Mouse (Mus musculus) heart, embryonic 14.5 days (tissue): ENCODE data around the gene Hagh. TPM values are rescaled to one million over a fixed set of nuclear protein-coding genes. Genes with fewer than 3 reads are reported as not detected.

Experiments used
- ATAC-seq: fragments of 200-750 bp; cut with Nextera tagmentation; 2 replicates; pipeline ENCODE4 v1.8.0; 2017; ENCODE audit warnings: low read depth, moderate TSS enrichment; ENCODE audit not compliant: insufficient number of reproducible peaks, insufficient read depth, low FRiP score
- H3K27ac ChIP-seq, 2 experiments: fragments of 200-500 bp in 1 of 2; fragments of 300-500 bp in 1 of 2; sonication (generic) in 1 of 2; replicated peaks in 1 of 2; 2 replicates each; pipeline ENCODE4 v1.5.1; 2012 to 2014; ENCODE audit warnings: low read depth in 2 of 2, low read length in 2 of 2, control low read depth in 1 of 2, mild to moderate bottlenecking in 1 of 2, mixed read lengths in 1 of 2; ENCODE audit not compliant: control insufficient read depth in 1 of 2, insufficient read depth in 1 of 2
- H3K27me3 ChIP-seq: fragments of 300-500 bp; sonication (generic); 2 replicates; pipeline ENCODE4 v1.6.1; 2014; ENCODE audit warnings: mild to moderate bottlenecking, low read length, control low read depth; ENCODE audit not compliant: control insufficient read depth, insufficient read depth
- H3K36me3 ChIP-seq: fragments of 300-500 bp; sonication (generic); 2 replicates; pipeline ENCODE4 v1.6.1; 2014; ENCODE audit warnings: mild to moderate bottlenecking, control low read depth, low read length, mixed read lengths; ENCODE audit not compliant: control insufficient read depth, insufficient read depth
- H3K4me1 ChIP-seq, 2 experiments: fragments of 200-500 bp in 1 of 2; fragments of 300-500 bp in 1 of 2; sonication (generic) in 1 of 2; 2 replicates each; pipeline ENCODE4 v1.6.1; 2012 to 2014; ENCODE audit warnings: low read length in 2 of 2, control low read depth in 1 of 2, mixed read lengths in 1 of 2; ENCODE audit not compliant: control insufficient read depth in 2 of 2, insufficient read depth in 2 of 2
- H3K4me2 ChIP-seq: fragments of 300-500 bp; sonication (generic); 2 replicates; pipeline ENCODE4 v1.6.1; 2014; ENCODE audit warnings: mild to moderate bottlenecking, low read length
- H3K4me3 ChIP-seq, 2 experiments: fragments of 200-500 bp in 1 of 2; fragments of 300-500 bp in 1 of 2; sonication (generic) in 1 of 2; 2 replicates each; pipeline ENCODE4 v1.5.1; 2012 to 2014; ENCODE audit warnings: low read length in 2 of 2, mild to moderate bottlenecking in 2 of 2, control low read depth in 1 of 2, low read depth in 1 of 2, moderate library complexity in 1 of 2; ENCODE audit not compliant: control insufficient read depth in 1 of 2, insufficient read depth in 1 of 2
- H3K9ac ChIP-seq: fragments of 300-500 bp; sonication (generic); 2 replicates; pipeline ENCODE4 v1.6.1; 2014; ENCODE audit warnings: mild to moderate bottlenecking, low read length
- H3K9me3 ChIP-seq: fragments of 300-500 bp; sonication (generic); 2 replicates; pipeline ENCODE4 v1.6.1; 2016; ENCODE audit warnings: low read length, control low read depth; ENCODE audit not compliant: control insufficient read depth
- WGBS: fragments of 180-500 bp; shearing (Covaris S2); extraction: QIAGEN DNeasy Blood & Tissue Kit; methylation state at CpG from one replicate; pipeline ENCODE4 v1.1.7; 2014; 5-methylcytosine and 5-hydroxymethylcytosine counted together
- polyA plus RNA-seq: library from polyadenylated mRNA; unstranded; fragments of >200 nt; fragmentation: Nextera tagmentation; extraction: Ambion mirVana; gene quantifications from 2 replicates; pipeline ENCODE4 v1.2.1, GENCODE M21; 2014

Gene Hagh
- polyA plus RNA-seq, 1 experiment from 2014 or later = 68.4 TPM

GRCm38 (mm10) chr17:24849733-24850064 lies 9.8 kb downstream of the Hagh start:
- no peaks in the 10 kb centered on the region for H3K27me3 ChIP-seq
- peak; percentile 45; the same call in 1 of the 2 replicates for ATAC-seq
- under 1% methylated on average over 21 of the region's 21 CpGs for WGBS

DNA sequence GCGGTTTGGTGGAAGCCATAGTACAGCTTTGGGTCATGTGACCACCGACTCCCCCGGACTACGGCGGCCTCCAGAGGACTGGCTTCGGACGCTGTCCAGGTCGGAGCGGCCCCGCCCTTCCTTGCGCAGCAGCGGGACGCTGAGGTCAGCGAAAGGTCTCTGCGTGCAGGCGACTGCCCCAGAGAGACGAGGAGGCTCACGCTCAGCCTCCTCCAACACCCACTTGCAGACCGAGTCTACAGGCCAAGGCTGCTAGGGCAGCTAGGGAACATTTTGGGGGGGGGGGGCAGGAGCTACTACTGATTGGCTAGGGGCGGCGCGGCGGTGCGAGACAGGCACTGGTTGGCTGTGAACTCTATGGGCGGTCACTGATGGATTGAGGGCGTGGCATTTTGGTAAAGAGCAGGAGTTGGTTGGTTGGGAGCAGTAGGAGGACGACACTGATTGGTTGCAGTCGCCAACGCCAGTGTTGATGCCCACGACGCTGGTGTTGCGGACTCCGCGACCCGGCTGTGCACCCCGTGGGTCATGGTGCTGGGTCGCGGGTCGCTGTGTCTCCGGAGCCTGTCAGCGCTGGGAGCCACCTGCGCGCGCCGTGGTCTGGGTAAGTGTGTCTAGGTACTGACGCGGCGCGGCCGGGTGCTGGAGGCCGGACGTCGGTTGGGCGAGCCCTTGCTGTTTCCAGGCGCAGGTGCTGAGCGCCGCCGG lies 10.3 kb downstream of the Hagh start, which contains the start of gene Fahd1:
Gene Fahd1 (minus strand): TSS at position 300 of the 708 bp plus-strand sequence.
- WGBS = under 1% methylated on average over 58 of the region's 58 CpGs
- peak; percentile 96 for ATAC-seq
- peak within 1 kb of the TSS; percentile 89 for H3K9ac ChIP-seq

More at GRCm38 (mm10) chr17:24849733-24850064, 9.8 kb downstream of the Hagh start:
- Histone ChIP-seq H3K36me3 (peaks cover 20% of the 10 kb centered on the region; the same call in 1 of the 2 replicates), H3K4me3 (peak overlapping the region; percentile 76 to 84), H3K4me2 (peak overlapping the region; percentile 94), H3K9me3 (no peaks in the 10 kb centered on the region), H3K27ac (peak overlapping the region; percentile 98), H3K4me1 (peaks cover 5 to 12% of the 10 kb centered on the region in 2 experiments; a peak in 3 of 4 replicates), H3K9ac (peak overlapping the region; percentile 89)

DNA sequence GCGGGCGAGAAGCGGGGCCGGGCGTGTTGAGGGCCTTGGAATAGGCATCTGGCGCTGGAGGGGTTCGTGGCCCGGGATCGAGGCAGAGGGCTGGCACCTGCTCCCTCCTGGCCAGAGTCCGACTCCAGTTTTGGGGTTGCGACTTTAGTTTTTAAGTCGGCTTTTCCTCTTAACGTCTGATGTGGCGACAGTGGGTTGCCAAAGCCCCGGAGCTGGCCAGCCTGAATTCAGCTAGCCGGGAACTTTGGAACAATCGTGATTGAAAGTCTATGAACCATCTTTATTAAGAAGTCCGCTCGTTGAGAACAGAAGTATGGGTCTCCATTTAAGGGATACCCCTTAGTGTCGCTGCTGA lies 10.8 kb downstream of the Hagh start:
- Histone ChIP-seq H3K4me1 (peaks cover 2 to 12% of the 10 kb centered on the region in 2 experiments; a peak in 3 of 4 replicates), H3K27ac (peak overlapping the region in 1 of 2 experiments; percentile 98; a peak in 2 of 4 replicates), H3K27me3 (no peaks in the 10 kb centered on the region), H3K9me3 (no peaks in the 10 kb centered on the region), H3K4me3 (peak overlapping the region; percentile 76 to 84), H3K9ac (peak overlapping the region; percentile 84), H3K36me3 (peaks cover 25% of the 10 kb centered on the region), H3K4me2 (peak overlapping the region; percentile 94)
- under 1% methylated on average over 20 of the region's 20 CpGs for WGBS
- no peak for ATAC-seq

More for the DNA sequence above, 10.3 kb downstream of the Hagh start, which contains the start of gene Fahd1:
- H3K4me1 ChIP-seq = peaks cover 3 to 12% of the 10 kb centered on the region in 2 experiments; a peak in 3 of 4 replicates
- peaks cover 20% of the 10 kb centered on the region; the same call in 1 of the 2 replicates for H3K36me3 ChIP-seq
- no peaks in the 10 kb centered on the region for H3K27me3 ChIP-seq
- H3K4me3 ChIP-seq = peak within 1 kb of the TSS; percentile 76 to 84
- H3K9me3 ChIP-seq = no peaks in the 10 kb centered on the region
- H3K27ac ChIP-seq = peak within 1 kb of the TSS; percentile 98
- H3K4me2 ChIP-seq = peak within 1 kb of the TSS; percentile 94

- Histone ChIP-seq H3K4me3 (peak overlapping the region; percentile 76 to 84; a peak in 3 of 4 replicates), H3K9ac (peak overlapping the region; percentile 84), H3K27ac (no peak overlapping the region), H3K4me2 (peak overlapping the region; percentile 94), H3K27me3 (no peaks in the 10 kb centered on the region), H3K36me3 (peaks cover 32% of the 10 kb centered on the region), H3K4me1 (peaks cover 2 to 12% of the 10 kb centered on the region in 2 experiments; a peak in 3 of 4 replicates), H3K9me3 (no peaks in the 10 kb centered on the region)
- no peak for ATAC-seq
- WGBS = 81% methylated on average over 10 of the region's 10 CpGs
These were observed 11.6 kb downstream of the Hagh start for GRCm38 (mm10) chr17:24851381-24852125.

DNA sequence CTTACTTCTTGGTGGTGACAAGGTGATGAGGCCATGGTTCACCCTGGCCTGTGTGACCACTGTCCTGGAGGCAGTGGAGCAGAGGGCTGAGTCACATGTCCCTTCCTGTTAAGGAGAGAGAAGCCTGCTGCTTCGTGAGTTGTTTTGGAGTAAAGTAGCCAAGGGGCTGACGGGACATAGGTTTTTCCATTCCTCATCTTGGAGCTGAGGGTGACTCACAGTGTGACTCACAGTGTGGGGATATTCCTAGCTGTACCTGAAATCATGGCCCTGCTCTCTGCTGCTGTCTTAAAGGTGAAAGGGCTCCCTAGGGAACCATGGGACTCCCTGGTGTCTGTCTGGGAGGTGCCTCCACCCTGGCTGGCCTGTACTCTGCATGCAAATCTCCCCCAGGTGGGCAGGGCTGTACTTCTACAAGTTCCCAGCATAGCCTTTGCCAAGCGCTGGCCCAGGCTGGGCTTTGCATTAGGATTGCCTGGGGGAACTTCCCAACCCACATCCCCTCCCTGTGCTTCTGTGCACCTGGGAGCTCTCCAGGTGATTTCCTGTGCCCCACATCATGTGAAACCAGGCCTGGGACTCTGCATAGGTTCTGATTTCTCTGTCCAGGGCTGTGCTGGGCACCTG lies 16.0 kb downstream of the Hagh start:
- no peaks in the 10 kb centered on the region for H3K9me3 ChIP-seq
- WGBS = 63% methylated on average over 3 of the region's 3 CpGs
- peaks cover 48% of the 10 kb centered on the region for H3K36me3 ChIP-seq
- H3K4me1 ChIP-seq = peaks cover 0 to 6% of the 10 kb centered on the region in 2 experiments; a peak in 2 of 4 replicates
- no peak for ATAC-seq
- H3K9ac ChIP-seq = no peak overlapping the region
- no peak overlapping the region for H3K27ac ChIP-seq
- H3K4me2 ChIP-seq = no peak overlapping the region
- no peaks in the 10 kb centered on the region for H3K27me3 ChIP-seq
- no peak overlapping the region for H3K4me3 ChIP-seq

DNA sequence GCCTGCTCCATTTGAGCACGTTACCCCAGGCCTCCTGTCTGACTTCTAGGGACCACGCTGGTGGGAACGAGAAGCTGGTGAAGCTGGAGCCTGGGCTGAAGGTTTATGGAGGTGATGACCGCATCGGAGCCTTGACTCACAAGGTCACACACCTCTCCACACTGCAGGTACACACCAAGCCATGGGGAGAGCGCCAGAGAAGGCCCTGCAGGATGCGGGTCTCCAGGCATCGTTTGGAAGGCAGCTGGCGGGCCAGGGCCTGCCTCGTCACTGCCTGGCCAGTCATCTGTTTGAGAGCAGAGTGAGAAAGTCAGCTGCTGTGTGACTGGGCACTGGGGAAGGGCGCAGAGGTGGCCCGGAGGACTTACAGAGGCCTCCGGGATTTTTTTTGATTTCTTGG lies 16.6 kb downstream of the Hagh start:
- no peaks in the 10 kb centered on the region for H3K9me3 ChIP-seq
- no peak overlapping the region for H3K9ac ChIP-seq
- ATAC-seq = no peak
- peaks cover 54% of the 10 kb centered on the region for H3K36me3 ChIP-seq
- no peak overlapping the region for H3K4me3 ChIP-seq
- no peak overlapping the region for H3K27ac ChIP-seq
- H3K4me2 ChIP-seq = no peak overlapping the region
- H3K4me1 ChIP-seq = no peaks in the 10 kb centered on the region
- WGBS = 87% methylated on average over 13 of the region's 13 CpGs
- H3K27me3 ChIP-seq = no peaks in the 10 kb centered on the region

GRCm38 (mm10) chr17:24857831-24858470 lies 18.0 kb downstream of the Hagh start:
- Histone ChIP-seq H3K4me3 (no peak overlapping the region), H3K9me3 (no peaks in the 10 kb centered on the region), H3K36me3 (peaks cover 64% of the 10 kb centered on the region), H3K27ac (no peak overlapping the region), H3K4me2 (no peak overlapping the region), H3K4me1 (no peaks in the 10 kb centered on the region), H3K9ac (no peak overlapping the region), H3K27me3 (no peaks in the 10 kb centered on the region)
- ATAC-seq = no peak
- 82% methylated on average over 8 of the region's 8 CpGs for WGBS
